Mouse (Mus musculus): ENCODE measurements at regions not wholly inside any gene's neighbourhood (a gene's known extent, or its start where the extent isn't known, plus 50 kb on each side); places are given as distances from the start of the nearest gene placed in this dataset.

GRCm38 (mm10) chrX:140269742-140270457 is 72.2 kb upstream of the Frmpd3 start:
- H3K4me3 ChIP-seq (replicated peaks), result no peak overlapping the region
- peaks cover 6% of the 10 kb centered on the region; the same call in 1 of the 2 replicates for H3K27me3 ChIP-seq (ENCODE audit: control insufficient read depth)
- no peaks in the 10 kb centered on the region for H3K36me3 ChIP-seq (ENCODE audit: control insufficient read depth)
- H3K9me3 ChIP-seq (ENCODE audit: control insufficient read depth, low read length), result no peaks in the 10 kb centered on the region
- TF ChIP-seq GATA1 (IDR thresholded peaks at IDR 0.05; ENCODE audit: low read length), result no peak
- TF ChIP-seq TAL1 (IDR thresholded peaks at IDR 0.05; ENCODE audit: low read length), result no peak
- H3K4me1 ChIP-seq (ENCODE audit: control insufficient read depth), result no peaks in the 10 kb centered on the region

DNA sequence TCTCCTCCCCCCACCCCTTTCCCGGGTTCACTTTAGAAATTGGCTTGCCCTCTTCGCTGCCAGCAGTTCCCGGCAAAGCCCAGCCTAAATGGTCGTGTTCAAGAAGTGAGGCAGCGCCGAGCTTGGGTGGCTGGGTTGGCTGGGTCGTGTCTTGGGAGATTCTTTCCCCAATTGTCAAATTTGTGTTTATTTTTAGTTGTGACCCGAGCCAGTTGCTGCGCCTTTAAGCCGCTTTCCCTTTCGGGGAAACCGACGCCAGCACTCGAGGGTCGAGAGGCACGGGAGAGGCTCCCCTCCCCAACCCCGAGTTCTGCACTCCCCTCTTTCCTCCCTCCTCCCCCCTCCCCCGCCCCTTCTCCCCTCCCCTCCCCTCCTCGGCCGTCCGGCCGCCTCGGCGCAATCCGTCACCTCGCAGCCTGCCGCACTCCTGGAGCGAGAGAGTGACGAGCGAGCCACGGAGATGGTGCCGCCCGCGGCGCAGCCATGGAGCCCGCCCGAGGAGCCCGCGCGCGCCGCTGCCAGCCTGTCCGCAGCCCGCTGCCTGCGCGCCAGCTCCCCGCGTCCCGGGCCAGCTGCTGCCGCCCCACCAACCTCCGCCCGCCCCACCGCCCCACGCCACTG is 64.6 kb upstream of the Frmpd3 start:
- Histone ChIP-seq H3K4me1 (ENCODE audit: control insufficient read depth) (no peaks in the 10 kb centered on the region), H3K9me3 (ENCODE audit: control insufficient read depth, low read length) (peaks cover 7% of the 10 kb centered on the region; the same call in 1 of the 2 replicates), H3K36me3 (ENCODE audit: control insufficient read depth) (no peaks in the 10 kb centered on the region), H3K4me3 (replicated peaks) (no peak overlapping the region), H3K27me3 (ENCODE audit: control insufficient read depth) (peaks cover 57% of the 10 kb centered on the region)
- TF ChIP-seq TAL1 (IDR thresholded peaks at IDR 0.05; ENCODE audit: low read length) (no peak), GATA1 (IDR thresholded peaks at IDR 0.05; ENCODE audit: low read length) (no peak)

DNA sequence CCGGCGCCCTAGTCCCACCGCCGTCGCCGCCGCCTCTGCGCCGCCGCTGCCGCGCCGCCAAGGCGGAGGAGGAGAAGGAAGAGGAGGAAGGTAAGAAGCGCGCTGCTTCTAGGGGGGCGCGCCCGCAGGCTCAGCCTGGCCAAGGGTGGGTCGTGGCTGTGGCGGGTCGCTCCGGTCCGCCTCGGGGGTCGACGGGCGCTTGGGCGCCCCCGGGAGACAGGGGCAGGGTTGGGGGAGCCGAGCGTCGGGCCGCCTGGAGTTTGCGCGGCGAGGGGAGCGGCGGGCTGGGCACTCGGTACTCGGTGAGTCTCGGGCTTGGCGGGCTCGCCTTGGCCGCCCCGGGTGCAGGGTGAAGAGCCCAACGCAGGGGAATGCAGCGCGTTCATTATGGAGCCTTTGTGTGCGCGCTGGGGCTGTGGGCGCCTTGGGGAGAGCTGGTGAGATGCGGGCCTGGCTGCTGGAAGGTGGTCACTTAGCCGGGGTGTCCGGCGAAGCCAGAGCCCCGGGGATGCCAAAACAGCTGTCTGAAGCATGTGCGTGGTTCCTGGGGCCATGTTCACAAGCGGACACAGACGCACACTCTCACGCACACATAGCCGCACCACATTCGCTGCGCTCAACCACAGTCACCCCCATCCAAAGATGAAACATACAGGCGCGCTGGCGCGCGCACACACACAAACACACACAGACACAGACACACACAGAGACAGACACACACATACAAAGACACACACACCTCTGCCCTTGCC is 63.9 kb upstream of the Frmpd3 start:
- TF ChIP-seq TAL1 (IDR thresholded peaks at IDR 0.05; ENCODE audit: low read length) (no peak), GATA1 (IDR thresholded peaks at IDR 0.05; ENCODE audit: low read length) (no peak)
- H3K4me1 ChIP-seq (ENCODE audit: control insufficient read depth), result no peaks in the 10 kb centered on the region
- H3K27me3 ChIP-seq (ENCODE audit: control insufficient read depth), result peaks cover 53% of the 10 kb centered on the region
- H3K4me3 ChIP-seq (replicated peaks), result no peak overlapping the region
- no peaks in the 10 kb centered on the region for H3K36me3 ChIP-seq (ENCODE audit: control insufficient read depth)
- H3K9me3 ChIP-seq (ENCODE audit: control insufficient read depth, low read length), result peaks cover 7% of the 10 kb centered on the region; the same call in 1 of the 2 replicates

DNA sequence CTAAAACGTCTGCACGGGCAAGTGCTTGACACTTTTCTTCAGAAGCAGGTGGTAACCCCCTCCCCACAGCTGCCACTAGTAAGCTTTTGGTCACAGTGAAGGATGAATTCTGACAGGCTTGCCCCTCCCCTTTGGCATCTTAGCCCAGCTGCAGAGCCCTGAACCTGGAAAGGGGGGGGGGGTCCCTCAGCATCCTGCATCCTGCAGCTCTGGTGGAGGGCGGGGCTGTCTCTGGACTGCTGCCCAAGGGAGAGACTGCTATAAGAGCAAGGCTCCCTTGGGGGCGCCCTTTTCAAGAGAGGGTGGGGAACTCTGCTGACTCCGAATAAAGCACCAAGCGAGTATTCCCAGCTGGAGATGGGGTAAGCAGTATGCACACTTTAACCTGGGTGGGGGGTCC is 62.8 kb upstream of the Frmpd3 start:
- TF ChIP-seq GATA1 (IDR thresholded peaks at IDR 0.05; ENCODE audit: low read length), result no peak
- TF ChIP-seq TAL1 (IDR thresholded peaks at IDR 0.05; ENCODE audit: low read length), result no peak
- Histone ChIP-seq H3K4me1 (ENCODE audit: control insufficient read depth) (no peaks in the 10 kb centered on the region), H3K27me3 (ENCODE audit: control insufficient read depth) (peaks cover 53% of the 10 kb centered on the region), H3K4me3 (replicated peaks) (no peak overlapping the region), H3K9me3 (ENCODE audit: control insufficient read depth, low read length) (peaks cover 7% of the 10 kb centered on the region; the same call in 1 of the 2 replicates), H3K36me3 (ENCODE audit: control insufficient read depth) (no peaks in the 10 kb centered on the region)

DNA sequence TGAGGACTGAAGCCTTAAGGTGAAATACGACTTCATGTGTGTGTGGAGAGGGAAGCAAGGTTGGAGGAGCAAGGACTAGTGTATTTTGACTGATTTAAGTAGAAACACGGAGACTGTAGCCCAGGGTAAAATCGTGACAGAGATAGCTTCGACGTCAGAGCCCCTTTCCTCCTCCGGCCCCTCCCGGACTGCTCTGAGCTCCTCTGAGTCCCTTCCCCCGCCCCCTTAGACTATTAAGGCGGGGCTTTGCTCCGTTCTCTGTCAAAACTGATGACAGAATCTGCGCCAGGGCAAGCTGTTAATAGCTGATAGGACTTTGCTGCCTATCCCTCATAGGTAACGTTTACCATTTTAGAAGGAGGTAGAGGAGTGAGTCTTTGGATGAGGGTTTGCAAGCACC is 62.0 kb upstream of the Frmpd3 start:
- Histone ChIP-seq H3K9me3 (ENCODE audit: control insufficient read depth, low read length) (peaks cover 7% of the 10 kb centered on the region; the same call in 1 of the 2 replicates), H3K36me3 (ENCODE audit: control insufficient read depth) (no peaks in the 10 kb centered on the region), H3K4me1 (ENCODE audit: control insufficient read depth) (no peaks in the 10 kb centered on the region), H3K27me3 (ENCODE audit: control insufficient read depth) (peaks cover 53% of the 10 kb centered on the region), H3K4me3 (replicated peaks) (no peak overlapping the region)
- TF ChIP-seq GATA1 (IDR thresholded peaks at IDR 0.05; ENCODE audit: low read length) (no peak), TAL1 (IDR thresholded peaks at IDR 0.05; ENCODE audit: low read length) (no peak)

Data from erythroblast, embryonic 14.5 days (primary cell).